Mouse (Mus musculus) heart, postnatal 0 days (tissue): ENCODE results near the gene Rhoj.

ENCODE experiments used
- CTCF ChIP-seq: IDR thresholded peaks from 2 replicates; pipeline ENCODE4 v1.5.1; 2016; ENCODE audit warnings: antibody characterized with exemption, control low read depth, low read depth
- EP300 ChIP-seq: IDR thresholded peaks from 2 replicates; pipeline ENCODE4 v1.6.1; 2016; ENCODE audit warnings: antibody characterized with exemption, low read depth

DNA sequence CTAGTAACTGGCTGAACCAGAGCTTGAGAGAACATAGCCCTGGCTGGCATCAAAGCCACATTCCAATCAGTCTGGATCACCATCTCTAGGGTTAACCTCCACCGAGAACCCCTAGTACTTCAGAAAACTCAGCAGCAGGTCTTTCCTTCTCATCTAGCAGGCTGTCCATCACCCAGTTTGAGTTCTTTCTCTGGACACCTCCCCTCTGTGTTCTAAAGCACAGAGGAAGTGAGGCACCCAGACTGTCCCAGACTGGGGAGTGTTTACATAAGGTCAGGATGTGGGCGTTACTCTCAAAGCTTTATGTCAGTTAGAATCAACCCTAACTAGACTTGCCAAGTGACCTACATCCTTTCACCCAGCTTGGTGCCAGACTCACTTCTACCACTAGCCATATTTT, 24.9 kb upstream of the Rhoj start:
- TF ChIP-seq EP300 (no peak), CTCF (no peak)
